Mouse (Mus musculus) embryonic fibroblast, embryonic 13.5 days (primary cell): Measurements from ENCODE around the gene Il1rapl2.

Source experiments
- CTCF ChIP-seq: IDR thresholded peaks from 2 replicates; pipeline ENCODE4 v1.5.1; 2011; ENCODE audit warnings: mild to moderate bottlenecking, control low read depth, low read length, moderate library complexity, borderline replicate concordance; ENCODE audit not compliant: insufficient read depth
- POLR2A ChIP-seq: IDR thresholded peaks from 2 replicates; pipeline ENCODE4 v1.6.1; 2011; ENCODE audit warnings: low read depth, mild to moderate bottlenecking, control low read depth, low read length, moderate library complexity

GRCm38 (mm10) chrX:138625311-138625710 is 1054.9 kb downstream of the Il1rapl2 start:
- TF ChIP-seq POLR2A (no peak), CTCF (no peak)
